Mouse (Mus musculus): Measurements from ENCODE around the gene Nphs2.

The Nphs2 gene

DNA sequence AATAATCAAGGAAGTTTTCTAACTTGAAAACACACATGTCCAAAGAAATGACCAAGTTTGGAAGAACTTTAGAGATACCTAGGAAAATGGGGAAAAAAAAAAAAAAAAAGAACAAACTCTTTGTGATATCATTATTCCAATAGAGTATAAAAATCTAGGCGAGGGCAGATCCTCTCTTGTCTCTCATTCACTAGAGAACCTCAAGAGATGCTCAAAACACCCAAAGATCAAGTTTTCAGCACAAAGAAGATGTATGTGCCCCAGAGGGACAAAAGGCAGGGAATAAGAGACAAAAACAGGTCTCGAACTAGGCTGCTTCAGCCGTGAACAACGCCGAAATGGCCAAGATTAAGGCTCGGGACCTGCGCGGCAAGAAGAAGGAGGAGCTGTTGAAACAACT is 55.2 kb downstream of the Nphs2 start, which contains the start of gene Gm2000:
Gm2000 (plus strand) TSS at position 301 of the 400 bp plus-strand sequence.
- no peak for DNase-seq
